Mouse (Mus musculus): Measurements from ENCODE around the gene Suco. TPM values are rescaled to one million over a fixed set of nuclear protein-coding genes. Genes with fewer than 3 reads are reported as not detected.

Suco gene
- polyA plus RNA-seq, 1 experiment from 2014 or later: 21.9 TPM

DNA sequence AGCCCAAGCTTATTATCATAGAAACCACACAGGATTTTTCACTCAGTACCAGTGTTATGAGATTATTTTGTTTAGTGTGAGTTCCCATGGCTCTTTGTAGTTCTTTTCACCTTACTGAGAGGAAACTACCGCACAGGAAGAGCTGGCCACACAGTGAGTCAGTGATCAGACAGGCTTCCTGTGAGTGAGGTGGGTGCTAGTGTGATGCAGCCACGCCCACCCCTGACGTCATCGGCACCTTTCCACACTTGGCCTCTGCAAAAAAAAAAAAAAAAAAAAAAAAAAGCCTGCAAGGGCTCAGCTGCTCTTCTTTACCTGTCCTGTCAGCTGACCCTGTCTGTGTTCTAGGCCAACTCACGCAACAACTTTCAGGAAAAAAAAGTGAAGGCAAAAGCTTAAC, 109.8 kb downstream of the Suco start:
- 48% methylated on average over 5 of the region's 5 CpGs for WGBS
- no peak for DNase-seq (ENCODE audit: low spot score)

More for the DNA sequence above, 109.8 kb downstream of the Suco start:
- no peak overlapping the region for H3K27ac ChIP-seq
- no peaks in the 10 kb centered on the region for H3K4me1 ChIP-seq (replicated peaks)
- H3K27me3 ChIP-seq (ENCODE audit: insufficient read depth, poor library complexity, severe bottlenecking): no peaks in the 10 kb centered on the region
- H3K36me3 ChIP-seq: no peaks in the 10 kb centered on the region
- H3K4me3 ChIP-seq: no peak overlapping the region
- H3K9me3 ChIP-seq: no peaks in the 10 kb centered on the region

Other genes starting within 250 kb of the Suco start
- gene Fasl, start 88.2 kb downstream of the Suco start, polyA plus RNA-seq (2016; fragmentation: Nextera tagmentation; extraction: Ambion mirVana): not detected in 2 replicates
- gene Pigc, start 92.5 kb upstream of the Suco start, polyA plus RNA-seq (2016; fragmentation: Nextera tagmentation; extraction: Ambion mirVana): 28.7 and 30.3 TPM in 2 replicates
- gene 4930558K02Rik, start 103.0 kb upstream of the Suco start, polyA plus RNA-seq (2016; fragmentation: Nextera tagmentation; extraction: Ambion mirVana): not detected in 2 replicates

All from hindbrain, embryonic 10.5 days (tissue).